Mouse (Mus musculus) left cerebral cortex, postnatal 10 days (tissue): ENCODE measurements around the gene Hbq1a. TPM values are rescaled to one million over a fixed set of nuclear protein-coding genes. Genes with fewer than 3 reads are reported as not detected.
A peak's percentile ranks its signal among the peaks of the same experiment; 100 is the strongest.
"Not testable (repeated sequence)": the region's sequence is repeated elsewhere in the genome, so short reads cannot be mapped to it uniquely, and the experiment has no call there.

ENCODE experiments used
- DNase-seq, 2 experiments: peaks; one replicate each; pipeline ENCODE4 v3.0.0; 2021 to 2022; ENCODE audit warnings: low spot score in 2 of 2, mixed read lengths in 1 of 2; ENCODE audit errors: extremely low spot score in 1 of 2
- intact Hi-C: fragments of 180-260 bp; cut with DNase I; formaldehyde crosslinking; loops from one replicate; pipeline ENCODE4 v1.15.1; 2025
- total RNA-seq, 2 experiments: library from RNA; stranded (reverse); gene quantifications; 2 replicates each; pipeline ENCODE4 v1.2.3; 2021

Gene Hbq1a
- total RNA-seq = 1 to 10 TPM; 1.9 to 2.1 TPM

DNA sequence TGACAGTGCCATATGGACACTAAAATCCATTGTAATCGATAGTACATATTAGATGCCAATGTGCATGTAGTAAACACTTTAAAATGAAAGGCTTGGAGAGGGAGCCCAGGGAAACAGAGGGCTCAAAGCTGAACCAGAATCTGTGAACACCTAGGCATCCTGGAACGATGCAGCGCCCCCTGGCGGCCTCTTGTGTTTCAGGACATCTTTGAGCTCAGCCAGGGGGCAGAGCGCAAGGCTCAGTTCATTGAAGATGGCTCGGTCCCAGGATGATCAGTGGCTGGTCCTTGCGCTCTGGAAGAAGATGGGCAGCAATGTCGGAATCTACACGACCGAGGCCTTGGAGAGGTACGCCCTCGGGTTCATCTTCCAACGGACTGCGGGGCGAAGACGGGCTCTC, at the start of gene Hbq1a:
Gene Hbq1a, plus strand, starts transcription at position 205 of the 400 bp plus-strand sequence.
- intact Hi-C loops = not testable (repeated sequence)
- peak; percentile 31 to 63 for DNase-seq

DNA sequence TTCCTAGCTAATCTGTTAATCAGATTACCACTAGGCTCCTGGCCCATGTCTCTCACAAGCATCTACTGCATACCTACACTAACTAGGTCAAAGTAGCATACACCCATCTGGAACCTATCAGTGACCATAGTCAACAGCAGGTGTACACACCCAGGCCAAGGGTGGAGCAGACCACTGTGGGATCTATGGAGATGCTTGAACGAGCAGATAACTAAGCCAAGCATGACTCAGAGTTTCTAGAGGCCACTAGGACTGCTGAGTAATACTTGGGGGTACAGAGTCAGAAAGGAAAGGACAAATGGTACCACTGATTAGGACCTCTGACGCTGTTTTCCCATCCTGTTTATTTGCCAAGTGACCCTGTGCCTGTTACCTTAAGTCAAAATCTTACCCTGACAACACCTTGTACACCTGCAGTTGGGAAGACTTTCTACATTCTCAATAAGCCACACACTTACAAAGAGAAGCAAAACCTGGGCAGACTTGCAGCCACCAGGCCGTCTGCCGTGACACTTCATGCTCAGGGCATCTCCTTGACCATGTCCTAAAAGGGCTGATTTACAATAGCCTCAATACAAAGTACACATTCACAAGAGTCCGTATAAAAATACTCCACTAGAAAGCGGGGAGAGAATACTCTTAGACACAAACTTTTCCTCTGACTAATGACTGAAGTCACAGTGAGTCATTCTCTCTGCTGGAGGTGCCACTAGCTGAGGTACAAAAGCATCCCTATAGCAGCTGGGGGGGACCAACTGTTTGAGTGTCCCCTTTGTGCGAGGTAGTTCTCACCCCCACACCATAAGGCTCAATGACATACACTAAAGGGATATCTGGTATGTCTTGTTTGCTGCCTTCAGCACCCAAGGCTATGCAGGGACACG, 48.7 kb upstream of the Hbq1a start:
- DNase-seq = no peak
- intact Hi-C loops = no loop called here

DNA sequence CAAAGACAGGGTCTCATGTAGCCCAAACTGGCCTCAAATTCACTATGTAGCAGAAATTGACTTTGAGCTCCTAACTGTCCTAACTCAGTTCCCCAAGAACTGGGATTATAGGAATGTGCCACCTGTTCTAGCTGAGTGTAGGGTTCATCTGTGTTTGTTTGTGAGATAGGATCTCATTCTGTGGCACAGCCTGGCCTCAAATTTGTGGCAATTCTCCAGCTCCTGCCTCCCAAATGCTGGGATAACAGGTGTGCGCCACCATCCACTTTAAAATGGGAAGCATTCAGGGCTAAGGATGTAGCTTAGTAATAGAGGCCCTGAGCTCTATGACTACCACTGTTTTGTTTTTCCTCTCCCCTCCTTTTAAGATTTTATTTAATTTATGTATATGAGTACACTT, 46.7 kb upstream of the Hbq1a start:
- intact Hi-C loops = no loop called here
- no peak for DNase-seq

DNA sequence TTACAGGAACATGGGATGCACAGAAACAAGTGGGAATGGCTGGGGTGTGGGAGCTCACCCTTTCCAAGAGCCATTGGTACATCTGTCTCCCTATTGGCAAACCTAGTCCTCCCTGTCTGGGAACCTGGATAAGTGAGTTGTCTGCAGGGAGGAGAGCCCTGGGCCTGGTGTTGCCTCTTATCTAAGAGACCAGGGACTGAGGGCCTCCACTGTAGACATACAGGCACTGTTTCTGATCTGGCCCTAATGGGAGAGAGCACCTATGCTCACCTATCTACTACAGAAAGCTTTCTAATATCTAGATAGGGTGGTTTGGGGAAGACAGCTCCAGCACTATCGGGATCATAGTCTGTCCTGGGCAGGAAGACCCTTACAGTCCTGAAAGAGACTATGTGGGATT, 43.7 kb upstream of the Hbq1a start:
- no peak for DNase-seq
- intact Hi-C loops = no loop called here

DNA sequence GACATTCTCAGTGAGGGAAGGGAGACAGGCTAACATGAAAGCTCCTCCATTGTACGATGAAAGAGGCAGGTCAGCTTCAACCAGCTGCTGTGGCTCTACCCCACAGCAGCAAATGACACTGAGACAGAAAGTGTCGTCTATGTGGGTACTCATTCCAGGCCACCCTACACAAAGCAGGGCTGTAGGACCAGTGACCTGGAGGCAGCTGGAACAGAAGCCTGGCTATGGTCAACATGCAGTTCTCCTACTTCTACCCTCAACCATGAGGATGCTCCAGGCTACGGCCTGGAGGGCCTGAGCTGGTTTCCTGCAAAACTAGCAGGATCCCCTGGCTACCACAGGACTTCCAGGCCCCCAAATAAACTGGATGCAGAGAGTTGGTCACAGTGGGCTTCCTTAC, 43.3 kb upstream of the Hbq1a start:
- intact Hi-C loops = no loop called here
- no peak for DNase-seq

DNA sequence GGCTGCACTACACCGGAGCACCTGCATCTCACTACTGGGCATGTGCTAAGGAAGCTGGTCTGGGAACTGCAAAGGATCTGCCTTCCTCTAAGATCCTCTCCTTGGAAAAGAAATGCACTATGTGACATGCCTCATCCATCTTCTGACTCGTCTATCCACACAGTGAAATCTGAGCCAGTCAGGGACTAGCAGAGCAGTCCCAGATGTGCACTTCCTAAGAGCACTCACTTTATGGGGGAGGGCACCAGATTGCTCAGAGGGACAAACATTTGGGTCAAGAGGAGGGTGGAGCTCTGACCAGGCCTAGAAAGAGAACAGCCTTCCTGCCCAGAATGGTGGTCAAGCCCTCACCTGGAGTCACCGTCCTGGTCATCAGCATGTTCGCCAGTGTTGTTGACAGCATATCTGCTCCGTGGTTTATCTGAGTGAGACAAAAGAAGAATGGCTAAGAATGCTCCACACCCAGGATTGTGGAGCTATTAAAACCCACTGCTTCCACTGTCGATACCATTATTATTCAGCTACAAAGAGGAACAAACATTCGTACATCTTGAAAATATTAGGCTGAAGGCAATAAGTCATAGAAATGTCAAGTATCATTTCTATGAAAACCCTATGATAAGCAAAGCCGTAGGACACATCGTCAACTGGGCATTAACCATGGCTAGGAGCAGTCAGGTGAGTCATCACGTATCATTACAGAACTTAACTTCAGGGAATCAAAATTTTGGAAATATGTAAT, 37.0 kb upstream of the Hbq1a start:
- no peak for DNase-seq
- intact Hi-C loops = no loop called here

DNA sequence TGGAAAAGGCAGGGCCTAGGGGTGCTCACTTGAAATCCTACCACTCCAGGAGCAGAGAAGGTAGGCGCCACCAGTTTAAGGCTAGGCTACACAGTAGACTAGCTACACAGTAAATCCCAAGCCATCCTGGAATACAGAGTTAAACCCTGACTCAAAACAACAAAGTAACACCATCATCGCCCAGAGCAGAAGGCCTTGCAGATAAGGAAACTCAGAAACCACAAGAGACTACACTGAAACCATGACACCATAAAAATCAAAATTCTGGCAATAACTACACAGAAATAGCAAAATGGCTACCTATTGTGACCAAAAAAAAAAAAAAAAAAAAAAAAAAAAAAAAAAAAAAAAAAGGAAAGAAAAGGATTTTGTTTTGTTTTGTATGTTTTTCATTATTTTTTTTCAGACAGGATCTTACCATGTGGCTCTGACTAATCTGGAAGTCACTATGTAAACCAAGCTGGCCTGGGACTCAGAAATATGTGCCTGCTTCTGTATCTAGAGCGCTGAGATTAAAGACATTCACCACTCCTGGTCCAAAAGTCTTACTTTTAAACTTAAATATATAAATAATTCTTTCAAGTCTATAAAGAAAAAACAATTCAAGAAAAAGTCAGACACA, 34.6 kb upstream of the Hbq1a start:
- DNase-seq = no peak
- intact Hi-C loops = no loop called here

DNA sequence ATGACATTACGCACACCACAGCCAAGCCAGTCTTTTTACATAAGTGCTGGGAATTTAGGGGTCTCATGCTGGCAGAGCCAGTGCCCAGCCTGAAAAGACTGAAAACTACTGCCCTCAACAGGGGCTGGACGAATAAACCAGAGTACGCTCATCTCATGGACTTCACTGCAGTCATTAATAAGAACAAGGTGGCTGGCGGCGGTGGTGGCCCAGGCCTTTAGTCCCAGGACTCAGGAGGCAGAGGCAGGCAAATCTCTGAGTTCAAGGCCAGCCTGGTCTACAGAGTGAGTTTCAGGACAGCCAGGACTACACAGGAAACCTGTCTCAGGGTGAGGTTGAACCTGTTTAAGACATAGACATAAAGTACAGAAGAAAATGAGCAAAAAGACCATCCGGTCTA, 33.7 kb upstream of the Hbq1a start:
- DNase-seq = no peak
- intact Hi-C loops = no loop called here

DNA sequence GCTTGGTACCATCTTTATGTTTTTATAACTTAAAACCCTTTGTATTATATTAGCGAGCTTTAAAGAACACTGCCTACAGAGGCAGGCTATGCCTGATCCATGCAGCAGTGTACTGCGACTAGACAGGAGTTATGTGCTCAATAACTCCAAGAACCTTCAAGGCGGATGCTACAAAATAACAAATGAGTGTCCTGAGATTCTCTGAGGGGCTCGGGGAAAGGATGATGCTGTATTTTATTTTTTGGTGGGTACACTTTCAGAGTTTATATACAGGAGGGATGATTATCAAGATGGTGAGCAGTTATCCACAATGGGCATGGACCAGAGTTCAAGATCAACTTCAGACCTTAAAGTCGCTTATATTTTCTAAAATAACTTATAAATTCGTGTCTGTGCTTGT, 33.1 kb upstream of the Hbq1a start:
- DNase-seq = no peak
- intact Hi-C loops = no loop called here

DNA sequence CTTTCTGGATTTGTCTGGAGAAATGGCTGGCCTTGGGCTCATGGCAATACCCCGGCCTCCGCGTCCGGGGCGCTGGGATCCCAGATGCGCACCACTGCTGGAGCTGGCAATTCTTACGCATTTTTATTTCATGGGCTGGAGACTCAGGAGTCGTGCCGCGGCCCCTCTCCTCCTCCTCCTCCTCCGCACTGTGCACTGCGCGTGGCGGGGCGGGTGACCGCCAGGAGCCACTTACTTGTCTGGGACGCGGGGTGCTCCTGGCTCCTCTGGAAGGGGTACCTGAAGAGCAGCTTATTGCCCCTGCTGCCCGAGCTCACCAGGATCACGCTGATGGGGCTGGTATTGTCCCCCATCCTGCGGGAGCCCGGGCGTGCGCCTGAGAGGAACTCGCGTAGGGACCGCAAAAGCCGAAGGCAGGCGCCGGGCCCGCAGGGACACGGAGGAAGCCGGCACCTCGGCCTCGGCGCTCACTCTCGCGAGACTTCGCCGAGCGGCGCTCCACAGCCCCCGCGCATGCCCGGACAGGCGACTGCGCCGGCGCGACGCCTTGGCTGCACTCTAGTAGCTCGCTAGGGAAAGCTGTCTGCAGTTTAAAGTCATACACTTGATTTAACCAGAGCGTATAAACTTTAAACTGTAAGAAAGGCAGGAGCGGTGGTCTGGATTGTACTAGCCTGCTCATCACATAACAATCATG, 32.5 kb upstream of the Hbq1a start, which contains the start of gene Nprl3:
Gene Nprl3, minus strand, starts transcription at position 520 of the 697 bp plus-strand sequence.
- DNase-seq = peak; percentile 93 to 98
- intact Hi-C loops = no loop called here

DNA sequence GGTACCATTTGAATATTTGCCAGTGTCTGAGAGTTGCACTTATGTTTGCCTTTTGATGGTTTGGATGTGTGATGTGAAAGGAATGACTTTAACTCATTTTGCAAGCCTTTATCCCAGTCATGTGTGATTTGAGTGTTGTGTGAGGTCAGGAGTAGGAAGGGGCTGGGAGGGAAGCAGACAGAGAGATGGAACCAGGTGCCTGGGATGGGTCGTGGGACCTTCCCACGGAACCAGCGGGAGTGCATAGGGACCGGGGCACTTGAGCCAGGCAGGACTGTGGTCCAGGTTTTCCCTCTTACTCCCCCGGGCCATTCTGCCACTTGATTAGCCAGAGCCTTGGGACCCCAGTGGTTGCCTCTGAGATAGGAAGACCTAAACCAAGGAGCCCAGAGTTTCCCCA, 31.9 kb upstream of the Hbq1a start:
- intact Hi-C loops = no loop called here
- peak in 1 of 2 experiments; percentile 30 for DNase-seq

DNA sequence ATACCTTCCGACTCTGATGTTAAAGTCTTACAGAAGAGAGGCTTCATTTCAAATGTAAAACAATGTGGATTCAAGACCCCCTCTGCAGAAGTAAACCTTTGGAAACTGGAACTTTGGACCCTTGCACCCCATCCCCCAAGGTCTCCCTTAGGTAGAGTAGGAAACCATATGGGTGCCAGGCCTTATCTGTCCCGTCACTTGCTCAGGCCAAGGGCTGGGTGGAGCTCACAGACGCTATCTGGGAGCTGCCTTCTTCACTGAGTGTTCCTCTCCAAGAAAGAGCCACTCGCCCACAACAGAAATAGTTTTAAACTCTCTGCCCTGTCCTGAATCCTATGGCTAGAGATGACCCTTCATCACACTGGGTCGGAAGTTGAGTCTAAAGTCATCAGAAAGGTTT, 30.9 kb upstream of the Hbq1a start:
- intact Hi-C loops = no loop called here
- DNase-seq = no peak

DNA sequence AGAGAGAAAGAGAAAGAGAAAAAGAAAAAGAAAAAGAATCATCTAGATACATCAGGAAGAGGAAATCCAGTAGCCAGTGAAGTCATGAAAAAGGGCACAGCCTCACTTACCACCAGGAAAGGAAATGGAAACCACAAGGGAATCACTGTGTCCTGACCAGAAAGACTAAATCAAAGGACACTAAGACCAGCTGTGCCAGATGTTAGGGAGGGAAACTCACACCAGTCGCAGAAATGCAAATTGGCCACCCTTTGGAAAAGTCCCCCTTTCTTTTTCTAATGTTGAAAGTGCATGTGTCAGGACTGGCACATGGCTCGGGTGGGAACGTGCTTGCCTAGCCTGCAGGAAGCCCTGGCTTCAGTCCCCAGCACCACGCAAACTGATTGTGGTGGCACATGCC, 28.7 kb upstream of the Hbq1a start:
- no peak for DNase-seq
- intact Hi-C loops = no loop called here

DNA sequence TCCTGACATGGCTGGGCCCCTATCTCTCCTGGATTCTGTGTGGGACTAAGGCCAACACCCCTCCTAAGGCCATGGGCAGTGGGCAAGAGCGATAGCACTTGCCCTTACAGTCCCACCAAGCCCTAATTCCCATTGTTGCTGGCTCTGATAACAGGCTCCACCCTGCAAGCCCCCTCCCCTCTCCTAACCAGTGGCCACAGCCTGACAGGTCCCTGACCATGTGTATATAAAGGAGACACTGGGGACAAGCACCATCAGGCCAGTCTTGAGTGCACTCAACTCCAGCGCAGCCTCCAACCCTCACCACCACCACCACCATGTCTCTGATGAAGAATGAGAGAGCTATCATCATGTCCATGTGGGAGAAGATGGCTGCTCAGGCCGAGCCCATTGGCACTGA, 23.5 kb upstream of the Hbq1a start, which contains the start of gene Hba-x:
Gene Hba-x, plus strand, starts transcription at position 54 of the 400 bp plus-strand sequence.
- DNase-seq = no peak
- intact Hi-C loops = no loop called here

DNA sequence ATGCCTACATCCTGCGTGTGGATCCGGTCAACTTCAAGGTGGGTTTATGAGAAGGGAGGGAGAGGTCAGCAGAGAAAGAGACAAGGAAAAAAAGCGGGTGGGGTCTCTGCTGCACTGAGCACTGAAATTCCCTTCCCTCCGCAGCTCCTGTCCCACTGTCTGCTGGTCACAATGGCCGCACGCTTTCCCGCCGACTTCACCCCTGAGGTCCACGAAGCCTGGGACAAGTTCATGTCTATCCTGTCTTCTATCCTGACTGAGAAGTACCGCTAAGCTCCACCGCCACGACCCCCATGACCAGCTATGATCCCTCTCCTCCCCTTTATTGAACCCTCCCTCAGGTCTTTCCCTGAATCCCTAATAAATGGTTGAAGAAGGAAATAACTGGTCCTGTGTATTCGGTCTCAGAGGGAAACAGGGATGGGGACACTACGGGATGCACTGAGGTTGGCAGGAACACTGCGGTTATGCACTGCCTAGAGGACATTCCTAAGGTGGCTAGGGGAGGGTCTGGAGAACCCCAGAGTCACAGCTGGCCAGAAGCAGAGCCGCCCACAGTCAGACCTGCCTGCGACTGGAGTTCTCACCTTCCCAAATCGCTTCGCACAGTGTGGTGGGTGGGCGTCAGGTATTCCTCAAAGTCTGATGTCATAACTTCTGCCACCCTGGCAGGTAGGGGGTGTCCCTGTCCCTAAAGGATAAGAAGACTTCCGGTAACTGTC, 22.0 kb upstream of the Hbq1a start:
- intact Hi-C loops = no loop called here
- no peak for DNase-seq

DNA sequence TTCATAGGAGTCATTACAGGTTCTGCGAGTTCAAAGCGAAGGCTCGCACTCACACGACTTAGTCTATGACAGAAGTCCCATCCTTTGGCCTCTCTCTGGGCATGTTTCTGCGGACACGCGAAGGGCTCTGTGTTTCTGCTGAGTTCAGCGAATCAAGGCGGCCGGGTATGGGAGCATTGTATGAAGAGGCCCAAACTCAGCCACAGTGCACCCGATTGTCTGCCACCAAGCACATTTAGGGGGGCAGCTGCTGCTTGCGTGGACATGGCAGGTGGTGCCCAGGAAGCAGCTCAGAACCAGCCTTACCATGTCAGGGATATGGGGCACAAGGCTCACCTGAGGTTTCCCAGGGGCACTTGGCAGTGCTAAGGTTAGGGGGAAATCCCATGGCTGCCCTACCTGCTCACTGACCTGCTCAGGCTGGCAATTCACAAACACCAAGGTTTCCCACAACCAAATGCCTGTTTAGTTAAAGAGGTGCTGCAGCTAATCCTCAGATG, 21.4 kb upstream of the Hbq1a start:
- no peak for DNase-seq
- intact Hi-C loops = no loop called here

DNA sequence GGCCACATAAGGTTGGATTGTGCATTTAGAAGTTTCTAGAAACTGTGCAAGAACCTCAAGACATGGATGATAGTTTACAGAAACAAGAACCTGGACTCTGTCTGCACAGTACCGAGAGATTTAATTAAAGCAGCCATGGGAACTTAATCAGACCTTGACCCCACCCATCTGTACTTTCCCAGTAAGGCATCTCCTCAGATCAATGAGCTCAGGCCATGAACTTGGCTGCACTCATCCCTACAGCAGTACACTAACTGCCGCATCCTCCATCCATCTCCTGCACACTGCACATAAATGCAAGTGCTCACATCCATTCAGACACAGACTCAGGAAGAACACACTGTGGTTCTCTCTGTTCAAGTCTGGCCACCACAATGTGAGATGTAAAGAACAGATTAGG, 19.2 kb upstream of the Hbq1a start:
- intact Hi-C loops = no loop called here
- DNase-seq = no peak

DNA sequence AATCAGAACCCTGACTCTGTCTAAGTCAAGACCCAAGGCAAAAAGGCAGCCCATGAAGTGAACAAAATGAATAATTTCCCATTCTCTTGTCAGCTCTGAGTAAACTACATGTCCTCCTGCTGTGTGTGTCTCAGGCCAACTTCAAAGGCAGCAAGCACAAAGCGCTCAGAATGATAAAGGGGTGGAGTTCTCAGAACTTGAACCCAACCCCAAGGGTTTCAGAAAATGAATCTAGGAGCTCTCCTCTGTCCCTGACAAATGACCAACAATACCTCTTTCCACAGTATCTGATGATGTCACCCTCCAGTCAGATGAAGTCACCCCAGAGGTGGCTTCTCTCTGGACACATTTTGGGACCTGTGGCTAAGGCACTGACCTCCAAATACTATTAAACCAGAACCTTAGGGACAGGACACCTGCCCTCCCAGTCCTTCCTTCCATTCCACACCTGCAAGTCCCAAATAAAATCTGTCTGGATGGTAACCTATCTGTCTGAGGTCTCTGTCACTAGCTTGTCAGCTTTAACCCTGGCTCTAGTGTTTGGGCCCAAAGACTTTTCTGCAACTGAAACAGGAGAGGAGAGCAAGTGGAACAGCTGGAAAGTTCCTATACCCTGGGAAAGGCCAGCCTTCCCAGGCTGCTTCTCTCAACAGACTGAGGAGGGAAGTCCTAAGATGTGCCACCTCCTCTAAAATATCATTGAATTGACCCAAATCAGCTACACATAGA, 18.3 kb upstream of the Hbq1a start:
- DNase-seq = no peak
- intact Hi-C loops = no loop called here
